Mouse (Mus musculus) neural tube, embryonic 12.5 days (tissue): ENCODE measurements around the gene Med13l. TPM values are rescaled to one million over a fixed set of nuclear protein-coding genes. Genes with fewer than 3 reads are reported as not detected.

Experiments used
- ATAC-seq: fragments of 200-750 bp; cut with Nextera tagmentation; 2 replicates; pipeline ENCODE4 v1.8.0; 2017; ENCODE audit warnings: low read depth, mild to moderate bottlenecking, moderate TSS enrichment, moderate library complexity; ENCODE audit not compliant: low FRiP score
- H3K27ac ChIP-seq: fragments of 300-500 bp; sonication (generic); 2 replicates; pipeline ENCODE4 v1.5.1; 2016
- H3K27me3 ChIP-seq: fragments of 300-500 bp; sonication (generic); replicated peaks from 2 replicates; pipeline ENCODE4 v1.6.1; 2016; ENCODE audit warnings: mild to moderate bottlenecking
- H3K36me3 ChIP-seq: fragments of 300-500 bp; sonication (generic); 2 replicates; pipeline ENCODE4 v1.6.1; 2016; ENCODE audit warnings: mild to moderate bottlenecking
- H3K4me1 ChIP-seq: fragments of 300-500 bp; sonication (generic); 2 replicates; pipeline ENCODE4 v1.6.1; 2016
- H3K4me2 ChIP-seq: fragments of 300-500 bp; sonication (generic); replicated peaks from 2 replicates; pipeline ENCODE4 v1.6.1; 2016; ENCODE audit warnings: mild to moderate bottlenecking
- H3K4me3 ChIP-seq: fragments of 300-500 bp; sonication (generic); 2 replicates; pipeline ENCODE4 v1.5.1; 2016
- H3K9ac ChIP-seq: fragments of 300-500 bp; sonication (generic); 2 replicates; pipeline ENCODE4 v1.6.1; 2016; ENCODE audit warnings: mild to moderate bottlenecking
- H3K9me3 ChIP-seq: fragments of 300-500 bp; sonication (generic); 2 replicates; pipeline ENCODE4 v1.6.1; 2016; ENCODE audit warnings: mild to moderate bottlenecking
- WGBS: fragments of 180-500 bp; shearing (Covaris S2); methylation state at CpG from one replicate; pipeline ENCODE4 v1.1.7; 2016; 5-methylcytosine and 5-hydroxymethylcytosine counted together
- polyA plus RNA-seq: library from polyadenylated mRNA; unstranded; fragments of >200 nt; fragmentation: Nextera tagmentation; extraction: Ambion mirVana; gene quantifications from 2 replicates; pipeline ENCODE4 v1.2.1, GENCODE M21; 2016

Med13l gene
- polyA plus RNA-seq, 1 experiment from 2014 or later = 14.8 TPM

GRCm38 (mm10) chr5:118763353-118763752 is 202.9 kb downstream of the Med13l start:
- ATAC-seq = no peak
- no peak overlapping the region for H3K9ac ChIP-seq
- H3K4me3 ChIP-seq = no peak overlapping the region
- peaks cover 4% of the 10 kb centered on the region for H3K4me1 ChIP-seq
- 62% methylated on average over 5 of the region's 5 CpGs for WGBS
- no peaks in the 10 kb centered on the region for H3K27me3 ChIP-seq
- H3K27ac ChIP-seq = no peak overlapping the region
- H3K36me3 ChIP-seq = peaks cover 51% of the 10 kb centered on the region
- no peak overlapping the region for H3K4me2 ChIP-seq
- no peaks in the 10 kb centered on the region for H3K9me3 ChIP-seq

GRCm38 (mm10) chr5:118769143-118769542 is 208.7 kb downstream of the Med13l start:
- Histone ChIP-seq H3K9ac (no peak overlapping the region), H3K27ac (no peak overlapping the region), H3K4me3 (no peak overlapping the region), H3K36me3 (no peaks in the 10 kb centered on the region; the same call in none of the 2 replicates), H3K27me3 (peaks cover 5% of the 10 kb centered on the region), H3K4me1 (peaks cover 15% of the 10 kb centered on the region), H3K4me2 (no peak overlapping the region), H3K9me3 (no peaks in the 10 kb centered on the region)
- WGBS = 14% methylated on average over 6 of the region's 6 CpGs
- peak; percentile 83 for ATAC-seq

GRCm38 (mm10) chr5:118773866-118774265 is 213.4 kb downstream of the Med13l start:
- Histone ChIP-seq H3K4me2 (no peak overlapping the region), H3K27ac (no peak overlapping the region), H3K36me3 (no peaks in the 10 kb centered on the region), H3K27me3 (peaks cover 5% of the 10 kb centered on the region), H3K9me3 (no peaks in the 10 kb centered on the region), H3K9ac (no peak overlapping the region), H3K4me3 (no peak overlapping the region), H3K4me1 (peaks cover 8% of the 10 kb centered on the region; the same call in 1 of the 2 replicates)
- no peak for ATAC-seq
- 37% methylated on average over 3 of the region's 3 CpGs for WGBS

- no peaks in the 10 kb centered on the region for H3K4me1 ChIP-seq
- ATAC-seq = no peak
- no peak overlapping the region for H3K27ac ChIP-seq
- H3K4me3 ChIP-seq = no peak overlapping the region
- no peak overlapping the region for H3K9ac ChIP-seq
- no peaks in the 10 kb centered on the region for H3K9me3 ChIP-seq
- 84% methylated on average over 6 of the region's 6 CpGs for WGBS
- peaks cover 16% of the 10 kb centered on the region for H3K27me3 ChIP-seq
- no peaks in the 10 kb centered on the region for H3K36me3 ChIP-seq
- no peak overlapping the region for H3K4me2 ChIP-seq
These were observed 215.9 kb downstream of the Med13l start for GRCm38 (mm10) chr5:118776396-118776795.

GRCm38 (mm10) chr5:118781598-118781997 is 221.1 kb downstream of the Med13l start:
- no peak for ATAC-seq
- WGBS = 11% methylated on average over 17 of the region's 17 CpGs

GRCm38 (mm10) chr5:118782139-118782538 is 221.7 kb downstream of the Med13l start:
- Histone ChIP-seq H3K4me2 (no peak overlapping the region), H3K27ac (no peak overlapping the region), H3K9ac (no peak overlapping the region), H3K36me3 (no peaks in the 10 kb centered on the region), H3K4me1 (no peaks in the 10 kb centered on the region), H3K9me3 (no peaks in the 10 kb centered on the region), H3K4me3 (no peak overlapping the region), H3K27me3 (peaks cover 18% of the 10 kb centered on the region)
- 85% methylated on average over 3 of the region's 3 CpGs for WGBS
- ATAC-seq = no peak

More at GRCm38 (mm10) chr5:118781598-118781997, 221.1 kb downstream of the Med13l start:
- no peaks in the 10 kb centered on the region for H3K9me3 ChIP-seq
- H3K4me3 ChIP-seq = no peak overlapping the region
- H3K4me2 ChIP-seq = no peak overlapping the region
- no peak overlapping the region for H3K9ac ChIP-seq
- H3K4me1 ChIP-seq = no peaks in the 10 kb centered on the region
- no peaks in the 10 kb centered on the region for H3K36me3 ChIP-seq
- no peak overlapping the region for H3K27ac ChIP-seq
- peaks cover 18% of the 10 kb centered on the region for H3K27me3 ChIP-seq

GRCm38 (mm10) chr5:118789226-118789625 is 228.7 kb downstream of the Med13l start:
- Histone ChIP-seq H3K9me3 (no peaks in the 10 kb centered on the region), H3K36me3 (no peaks in the 10 kb centered on the region), H3K27me3 (no peaks in the 10 kb centered on the region), H3K9ac (no peak overlapping the region), H3K4me3 (no peak overlapping the region), H3K4me2 (no peak overlapping the region), H3K27ac (no peak overlapping the region), H3K4me1 (no peaks in the 10 kb centered on the region)
- 92% methylated on average over 11 of the region's 11 CpGs for WGBS
- ATAC-seq = no peak

- no peaks in the 10 kb centered on the region for H3K27me3 ChIP-seq
- H3K4me1 ChIP-seq = no peaks in the 10 kb centered on the region
- H3K9me3 ChIP-seq = no peaks in the 10 kb centered on the region
- 71% methylated on average over 9 of the region's 9 CpGs for WGBS
- no peak overlapping the region for H3K9ac ChIP-seq
- H3K4me3 ChIP-seq = no peak overlapping the region
- H3K36me3 ChIP-seq = no peaks in the 10 kb centered on the region
- H3K4me2 ChIP-seq = no peak overlapping the region
- no peak for ATAC-seq
- no peak overlapping the region for H3K27ac ChIP-seq
These were observed 229.3 kb downstream of the Med13l start for GRCm38 (mm10) chr5:118789776-118790175.

- Histone ChIP-seq H3K4me3 (no peak overlapping the region), H3K9ac (no peak overlapping the region), H3K27me3 (no peaks in the 10 kb centered on the region), H3K36me3 (no peaks in the 10 kb centered on the region), H3K4me1 (no peaks in the 10 kb centered on the region), H3K9me3 (no peaks in the 10 kb centered on the region), H3K27ac (no peak overlapping the region), H3K4me2 (no peak overlapping the region)
- 91% methylated on average over 11 of the region's 11 CpGs for WGBS
- no peak for ATAC-seq
These were observed 237.3 kb downstream of the Med13l start for GRCm38 (mm10) chr5:118797811-118798210.

GRCm38 (mm10) chr5:118801592-118801991 is 241.1 kb downstream of the Med13l start:
- H3K9me3 ChIP-seq = no peaks in the 10 kb centered on the region
- no peaks in the 10 kb centered on the region for H3K27me3 ChIP-seq
- peaks cover 7% of the 10 kb centered on the region; the same call in 1 of the 2 replicates for H3K4me1 ChIP-seq
- 32% methylated on average over 5 of the region's 5 CpGs for WGBS
- no peaks in the 10 kb centered on the region for H3K36me3 ChIP-seq
- H3K9ac ChIP-seq = no peak overlapping the region
- H3K4me3 ChIP-seq = no peak overlapping the region
- no peak overlapping the region for H3K4me2 ChIP-seq
- no peak overlapping the region for H3K27ac ChIP-seq
- no peak for ATAC-seq

- H3K9me3 ChIP-seq = no peaks in the 10 kb centered on the region
- no peak overlapping the region for H3K27ac ChIP-seq
- peaks cover 7% of the 10 kb centered on the region; the same call in 1 of the 2 replicates for H3K4me1 ChIP-seq
- H3K4me3 ChIP-seq = no peak overlapping the region
- no peak overlapping the region for H3K9ac ChIP-seq
- no peak overlapping the region for H3K4me2 ChIP-seq
- 71% methylated on average over 7 of the region's 7 CpGs for WGBS
- H3K36me3 ChIP-seq = no peaks in the 10 kb centered on the region
- H3K27me3 ChIP-seq = no peaks in the 10 kb centered on the region
- no peak for ATAC-seq
These were observed 241.6 kb downstream of the Med13l start for GRCm38 (mm10) chr5:118802036-118802435.

- no peak overlapping the region for H3K4me2 ChIP-seq
- no peak for ATAC-seq
- H3K4me1 ChIP-seq = peaks cover 4% of the 10 kb centered on the region; the same call in 1 of the 2 replicates
- WGBS = 88% methylated on average over 12 of the region's 12 CpGs
- H3K36me3 ChIP-seq = no peaks in the 10 kb centered on the region
- no peaks in the 10 kb centered on the region for H3K27me3 ChIP-seq
- H3K27ac ChIP-seq = no peak overlapping the region
- no peak overlapping the region for H3K4me3 ChIP-seq
- no peaks in the 10 kb centered on the region for H3K9me3 ChIP-seq
- no peak overlapping the region for H3K9ac ChIP-seq
These were observed 248.5 kb downstream of the Med13l start for GRCm38 (mm10) chr5:118808946-118809345.

- Histone ChIP-seq H3K4me2 (no peak overlapping the region), H3K9me3 (no peaks in the 10 kb centered on the region), H3K4me3 (no peak overlapping the region), H3K27me3 (no peaks in the 10 kb centered on the region), H3K27ac (no peak overlapping the region), H3K36me3 (no peaks in the 10 kb centered on the region), H3K4me1 (no peaks in the 10 kb centered on the region; the same call in 1 of the 2 replicates), H3K9ac (no peak overlapping the region)
- 69% methylated on average over 5 of the region's 5 CpGs for WGBS
- no peak for ATAC-seq
These were observed 249.1 kb downstream of the Med13l start for GRCm38 (mm10) chr5:118809588-118809987.
